Mouse (Mus musculus) CH12.LX (cell line): Measurements from ENCODE around the gene 6330403K07Rik. TPM values are rescaled to one million over a fixed set of nuclear protein-coding genes. Genes with fewer than 3 reads are reported as not detected.

Source experiments
- DNase-seq: peaks from one replicate; pipeline ENCODE4 v3.0.0-alpha.2; 2013; ENCODE audit errors: extremely low read depth
- H3K27ac ChIP-seq: 2 replicates; pipeline ENCODE4 v1.5.1; 2012; ENCODE audit warnings: low read depth, mild to moderate bottlenecking, control low read depth, moderate library complexity; ENCODE audit not compliant: insufficient read depth
- H3K27me3 ChIP-seq: replicated peaks from 2 replicates; pipeline ENCODE3; 2012; ENCODE audit warnings: inconsistent platforms
- H3K36me3 ChIP-seq, 2 experiments: replicated peaks in 1 of 2; 2 replicates each; pipeline versions ENCODE3 to v1.6.1; 2012; ENCODE audit warnings: inconsistent platforms in 1 of 2, low read length in 1 of 2, mild to moderate bottlenecking in 1 of 2, mixed read lengths in 1 of 2, moderate library complexity in 1 of 2; ENCODE audit not compliant: control insufficient read depth in 1 of 2, insufficient read depth in 1 of 2
- H3K4me1 ChIP-seq, 2 experiments: 2 replicates each; pipeline ENCODE4 v1.6.1; 2012; ENCODE audit warnings: inconsistent platforms in 1 of 2, moderate library complexity in 1 of 2; ENCODE audit not compliant: insufficient read depth in 2 of 2, control insufficient read depth in 1 of 2
- H3K4me2 ChIP-seq: 2 replicates; pipeline ENCODE4 v1.6.1; 2012; ENCODE audit warnings: low read depth, mild to moderate bottlenecking, control low read depth; ENCODE audit not compliant: poor library complexity, insufficient read depth, severe bottlenecking
- H3K4me3 ChIP-seq, 3 experiments: fragments of 150-350 bp in 1 of 3; sonication (generic) in 1 of 3; replicated peaks in 1 of 3; 2 replicates each; pipeline versions ENCODE3 to v1.5.1; 2011 to 2012; ENCODE audit warnings: low read depth in 2 of 3, low read length in 2 of 3, mild to moderate bottlenecking in 2 of 3, moderate library complexity in 2 of 3, control low read depth in 1 of 3, improper control_type of control experiment in 1 of 3, inconsistent platforms in 1 of 3, mixed read lengths in 1 of 3; ENCODE audit not compliant: poor library complexity in 1 of 3
- H3K79me2 ChIP-seq: replicated peaks from 2 replicates; pipeline ENCODE4 v1.6.1; 2012; ENCODE audit warnings: mild to moderate bottlenecking, moderate library complexity; ENCODE audit not compliant: control insufficient read depth, poor library complexity, insufficient read depth, severe bottlenecking; ENCODE audit errors: extremely low read depth
- H3K9ac ChIP-seq: 2 replicates; pipeline ENCODE4 v1.6.1; 2012; ENCODE audit warnings: low read depth, mild to moderate bottlenecking, control low read depth, moderate library complexity; ENCODE audit not compliant: insufficient read depth
- H3K9me3 ChIP-seq: replicated peaks from 2 replicates; pipeline ENCODE3; 2012; ENCODE audit warnings: low read length, inconsistent platforms, mixed read lengths
- BHLHE40 ChIP-seq: IDR thresholded peaks from 2 replicates; pipeline ENCODE4 v1.6.1; 2011; ENCODE audit warnings: mild to moderate bottlenecking, low read depth, low read length, improper control_type of control experiment
- CHD1 ChIP-seq: IDR thresholded peaks from 2 replicates; pipeline ENCODE4 v1.6.1; 2012; ENCODE audit warnings: low read depth, low read length, improper control_type of control experiment, inconsistent platforms
- CHD2 ChIP-seq: IDR thresholded peaks from 2 replicates; pipeline ENCODE4 v1.6.1; 2011; ENCODE audit warnings: low read length, improper control_type of control experiment
- CTCF ChIP-seq, 2 experiments: IDR thresholded peaks in 1 of 2; conservative IDR thresholded peaks in 1 of 2; 2 replicates each; pipeline ENCODE4 v1.5.1; 2011 to 2012; ENCODE audit warnings: low read depth in 2 of 2, low read length in 2 of 2, improper control_type of control experiment in 1 of 2, inconsistent platforms in 1 of 2, mild to moderate bottlenecking in 1 of 2, moderate library complexity in 1 of 2
- E2F4 ChIP-seq: IDR thresholded peaks from 2 replicates; pipeline ENCODE4 v1.6.1; 2011; ENCODE audit warnings: low read depth, low read length, improper control_type of control experiment; ENCODE audit not compliant: insufficient replicate concordance
- ELF1 ChIP-seq: IDR thresholded peaks from 2 replicates; pipeline ENCODE4 v1.6.1; 2014; ENCODE audit warnings: low read depth, mild to moderate bottlenecking, inconsistent platforms, low read length, improper control_type of control experiment
- EP300 ChIP-seq: IDR thresholded peaks from 2 replicates; pipeline ENCODE4 v1.6.1; 2011; ENCODE audit warnings: low read length, improper control_type of control experiment
- ETS1 ChIP-seq: conservative IDR thresholded peaks from 2 replicates; pipeline ENCODE4 v1.6.1; 2012; ENCODE audit warnings: low read depth, mild to moderate bottlenecking, inconsistent platforms, low read length, improper control_type of control experiment, moderate library complexity
- GABPA ChIP-seq: IDR thresholded peaks from 2 replicates; pipeline ENCODE4 v1.6.1; 2012; ENCODE audit warnings: low read depth, low read length, improper control_type of control experiment, inconsistent platforms; ENCODE audit not compliant: insufficient replicate concordance
- HCFC1 ChIP-seq: IDR thresholded peaks from 2 replicates; pipeline ENCODE4 v1.6.1; 2012; ENCODE audit warnings: low read depth, mild to moderate bottlenecking, inconsistent platforms, low read length, improper control_type of control experiment
- IRF4 ChIP-seq: IDR thresholded peaks from 2 replicates; pipeline ENCODE4 v1.6.1; 2014; ENCODE audit warnings: low read depth, mild to moderate bottlenecking, inconsistent platforms, low read length, improper control_type of control experiment
- JUN ChIP-seq: IDR thresholded peaks from 2 replicates; pipeline ENCODE4 v1.6.1; 2011; ENCODE audit warnings: low read depth, mild to moderate bottlenecking, low read length, improper control_type of control experiment, moderate library complexity; ENCODE audit not compliant: insufficient read depth
- JUND ChIP-seq: conservative IDR thresholded peaks from 2 replicates; pipeline ENCODE4 v1.6.1; 2011; ENCODE audit warnings: low read depth, low read length, improper control_type of control experiment
- KAT2A ChIP-seq: IDR thresholded peaks from 2 replicates; pipeline ENCODE4 v1.6.1; 2012; ENCODE audit warnings: low read length, improper control_type of control experiment, inconsistent platforms; ENCODE audit not compliant: insufficient replicate concordance
- MAFK ChIP-seq: IDR thresholded peaks from 2 replicates; pipeline ENCODE4 v1.6.1; 2011; ENCODE audit warnings: low read length, improper control_type of control experiment; ENCODE audit not compliant: insufficient replicate concordance
- MAX ChIP-seq: IDR thresholded peaks from 2 replicates; pipeline ENCODE4 v1.6.1; 2011; ENCODE audit warnings: low read length, improper control_type of control experiment
- MAZ ChIP-seq: IDR thresholded peaks from 2 replicates; pipeline ENCODE4 v1.6.1; 2012; ENCODE audit warnings: low read depth, mild to moderate bottlenecking, inconsistent platforms, low read length, improper control_type of control experiment, moderate library complexity
- MEF2A ChIP-seq: IDR thresholded peaks from 2 replicates; pipeline ENCODE4 v1.6.1; 2014; ENCODE audit warnings: low read depth, mild to moderate bottlenecking, inconsistent platforms, low read length, improper control_type of control experiment, borderline replicate concordance
- MXI1 ChIP-seq: IDR thresholded peaks from 2 replicates; pipeline ENCODE4 v1.6.1; 2011; ENCODE audit warnings: mild to moderate bottlenecking, low read depth, low read length, improper control_type of control experiment
- MYC ChIP-seq: IDR thresholded peaks from 2 replicates; pipeline ENCODE4 v1.6.1; 2011; ENCODE audit warnings: low read depth, mild to moderate bottlenecking, improper control_type of control experiment, low read length
- NELFE ChIP-seq: IDR thresholded peaks from 2 replicates; pipeline ENCODE4 v1.6.1; 2011; ENCODE audit warnings: low read depth, low read length, improper control_type of control experiment
- NRF1 ChIP-seq: IDR thresholded peaks from 2 replicates; pipeline ENCODE4 v1.6.1; 2014; ENCODE audit warnings: low read depth, mild to moderate bottlenecking, inconsistent platforms, low read length, improper control_type of control experiment, moderate library complexity
- PAX5 ChIP-seq: IDR thresholded peaks from 2 replicates; pipeline ENCODE4 v1.6.1; 2012; ENCODE audit warnings: low read length, inconsistent platforms, mixed read lengths
- POLR2A ChIP-seq: IDR thresholded peaks from 2 replicates; pipeline ENCODE4 v1.6.1; 2011; ENCODE audit warnings: low read depth, mild to moderate bottlenecking, improper control_type of control experiment, low read length
- POLR2AphosphoS2 ChIP-seq: IDR thresholded peaks from 2 replicates; pipeline ENCODE4 v1.6.1; 2011; ENCODE audit warnings: low read depth, low read length, improper control_type of control experiment
- RAD21 ChIP-seq: IDR thresholded peaks from 2 replicates; pipeline ENCODE4 v1.6.1; 2011; ENCODE audit warnings: low read depth, mild to moderate bottlenecking, low read length, improper control_type of control experiment, moderate library complexity
- RCOR1 ChIP-seq: conservative IDR thresholded peaks from 2 replicates; pipeline ENCODE4 v1.6.1; 2012; ENCODE audit warnings: low read depth, mild to moderate bottlenecking, inconsistent platforms, low read length, improper control_type of control experiment
- SIN3A ChIP-seq: IDR thresholded peaks from 2 replicates; pipeline ENCODE4 v1.6.1; 2012; ENCODE audit warnings: low read length, improper control_type of control experiment, inconsistent platforms
- SMC3 ChIP-seq: IDR thresholded peaks from 2 replicates; pipeline ENCODE4 v1.6.1; 2011; ENCODE audit warnings: low read depth, low read length, improper control_type of control experiment
- TBP ChIP-seq: conservative IDR thresholded peaks from 2 replicates; pipeline ENCODE4 v1.6.1; 2011; ENCODE audit warnings: low read depth, low read length, improper control_type of control experiment
- TCF12 ChIP-seq: IDR thresholded peaks from 2 replicates; pipeline ENCODE4 v1.6.1; 2014; ENCODE audit warnings: low read depth, mild to moderate bottlenecking, inconsistent platforms, low read length, improper control_type of control experiment
- UBTF ChIP-seq: IDR thresholded peaks from 2 replicates; pipeline ENCODE4 v1.6.1; 2012; ENCODE audit warnings: low read depth, mild to moderate bottlenecking, inconsistent platforms, low read length, improper control_type of control experiment, moderate library complexity
- USF1 ChIP-seq: IDR thresholded peaks from 2 replicates; pipeline ENCODE4 v1.6.1; 2014; ENCODE audit warnings: low read depth, mild to moderate bottlenecking, inconsistent platforms, low read length, improper control_type of control experiment
- USF2 ChIP-seq: conservative IDR thresholded peaks from 2 replicates; pipeline ENCODE4 v1.6.1; 2011; ENCODE audit warnings: low read depth, low read length, improper control_type of control experiment
- ZC3H11A ChIP-seq: IDR thresholded peaks from 2 replicates; pipeline ENCODE4 v1.6.1; 2012; ENCODE audit warnings: low read depth, mild to moderate bottlenecking, inconsistent platforms, low read length, improper control_type of control experiment
- ZKSCAN1 ChIP-seq: IDR thresholded peaks from 2 replicates; pipeline ENCODE4 v1.6.1; 2012; ENCODE audit warnings: low read depth, inconsistent platforms, low read length, improper control_type of control experiment, borderline replicate concordance
- ZMIZ1 ChIP-seq: IDR thresholded peaks from 2 replicates; pipeline ENCODE4 v1.6.1; 2012; ENCODE audit warnings: low read depth, mild to moderate bottlenecking, inconsistent platforms, low read length, improper control_type of control experiment
- ZNF384 ChIP-seq: IDR thresholded peaks from 2 replicates; pipeline ENCODE4 v1.6.1; 2012; ENCODE audit warnings: low read depth, low read length, improper control_type of control experiment, inconsistent platforms
- dilution Hi-C: fragments of 300-500 bp; cut with MboI; formaldehyde crosslinking; loops from 2 replicates; pipeline ENCODE4 v1.14.3; 2020; ENCODE audit warnings: low sequenced_read_pairs; ENCODE audit not compliant: extremely low pct_unique_long_range_greater_than_20kb, extremely low pct_ligation_motif_present
- in situ Hi-C: fragments of 300-500 bp; cut with MboI; formaldehyde crosslinking; loops from 3 replicates; pipeline ENCODE4 v1.14.3; 2019; ENCODE audit warnings: low sequenced_read_pairs, low pct_ligation_motif_present, low pct_unique_long_range_greater_than_20kb, mixed read lengths
- polyA plus RNA-seq: library from polyadenylated mRNA; unstranded; fragments of >175 nt; gene quantifications from 2 replicates; pipeline ENCODE4 v1.2.1, GENCODE M21; 2012; ENCODE audit warnings: low read depth; ENCODE audit not compliant: insufficient read length
- total RNA-seq, 2 experiments: library from RNA; depleted of rRNA; stranded (reverse); fragments of 300-350 nt in 1 of 2; fragments of >200 nt in 1 of 2; gene quantifications; 2 replicates each; pipeline ENCODE4 v1.2.3; 2012 to 2014

Gene 6330403K07Rik
- total and polyA plus RNA-seq, 3 experiments: 0.20 TPM; not detected in 2

DNA sequence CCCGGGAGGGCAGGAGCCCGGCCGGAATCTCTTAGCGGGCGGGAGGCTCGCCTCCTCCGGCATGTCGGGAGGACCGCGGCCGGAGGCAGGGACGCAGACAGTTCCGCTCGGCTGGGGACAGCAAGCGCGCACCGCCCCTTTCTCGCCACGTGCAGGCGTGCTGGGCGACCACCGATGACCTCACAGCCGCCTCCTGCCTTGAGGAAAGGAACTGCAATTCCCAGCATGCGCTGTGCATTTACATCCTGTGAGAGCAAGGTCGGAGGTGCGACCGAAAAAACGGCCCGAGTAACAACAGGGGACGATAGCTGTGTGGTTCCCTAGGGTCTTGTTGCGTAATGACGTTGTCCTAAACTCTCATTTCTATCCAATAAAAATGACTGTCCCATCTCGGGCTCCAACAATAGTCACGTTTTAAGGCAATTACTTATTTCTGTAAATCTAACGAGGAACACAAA, 29.0 kb downstream of the 6330403K07Rik start, which contains the start of gene Dhx33:
Gene Dhx33, minus strand, starts transcription at position 122 of the 458 bp plus-strand sequence.
- peaks cover 34% of the 10 kb centered on the region for H3K79me2 ChIP-seq
- no peaks in the 10 kb centered on the region for H3K9me3 ChIP-seq
- H3K4me3 ChIP-seq: peak within 1 kb of the TSS; percentile 71 to 78 (median 74)
- H3K9ac ChIP-seq: peak within 1 kb of the TSS; percentile 66
- H3K27ac ChIP-seq: no peak within 1 kb of the TSS
- dilution Hi-C loops (no loop called here), in situ Hi-C loops (no loop called here)
- H3K4me1 ChIP-seq: peaks cover 7 to 33% of the 10 kb centered on the region in 2 experiments
- H3K36me3 ChIP-seq: peaks cover 23 to 58% of the 10 kb centered on the region in 2 experiments
- H3K4me2 ChIP-seq: peak within 1 kb of the TSS; percentile 98
- TF ChIP-seq UBTF: peak; percentile 46; the same call in 1 of the 2 replicates
- TF ChIP-seq KAT2A: peak; percentile 100
- TF ChIP-seq ZKSCAN1: no peak
- no peak for TF ChIP-seq PAX5
- peak; percentile 78 for TF ChIP-seq ETS1
- TF ChIP-seq POLR2AphosphoS2: peak; percentile 91
- TF ChIP-seq TCF12: peak; percentile 95
- TF ChIP-seq ZNF384: peak; percentile 54
- peak; percentile 67 for TF ChIP-seq NRF1
- TF ChIP-seq MAFK: peak; percentile 46; the same call in 1 of the 2 replicates
- peak; percentile 98 for TF ChIP-seq CHD2
- peak; percentile 56 for TF ChIP-seq USF2
- peak; percentile 93 for TF ChIP-seq IRF4
- TF ChIP-seq JUND: peak; percentile 89
- peak; percentile 94 for TF ChIP-seq MEF2A
- TF ChIP-seq RAD21: no peak
- peak; percentile 98 for TF ChIP-seq HCFC1
- peak; percentile 98 for TF ChIP-seq MYC
- peak; percentile 83; the same call in 1 of the 2 replicates for TF ChIP-seq E2F4
- TF ChIP-seq ZMIZ1: peak; percentile 88
- peak; percentile 93 for TF ChIP-seq TBP
- TF ChIP-seq ELF1: peak; percentile 90
- no peak; the same call in 1 of the 2 replicates for TF ChIP-seq CHD1
- TF ChIP-seq POLR2A: peak; percentile 80
- no peak for TF ChIP-seq ZC3H11A
- peak; percentile 100 for TF ChIP-seq MXI1
- TF ChIP-seq CTCF (conservative IDR thresholded peaks at IDR 0.05 in 1 of 2, IDR thresholded peaks at IDR 0.05 in 1 of 2; ENCODE audit: low read depth in 2 of 2, low read length in 2 of 2): no peak
- TF ChIP-seq EP300: peak; percentile 27; the same call in 1 of the 2 replicates
- peak; percentile 100 for TF ChIP-seq SIN3A
- peak; percentile 99 for TF ChIP-seq BHLHE40
- peak; percentile 99 for TF ChIP-seq MAX
- TF ChIP-seq JUN: peak; percentile 81
- peak; percentile 85 for TF ChIP-seq USF1
- peak; percentile 98; the same call in 1 of the 2 replicates for TF ChIP-seq GABPA
- peak; percentile 93 for TF ChIP-seq RCOR1
- no peak for TF ChIP-seq SMC3
- peak; percentile 89 for TF ChIP-seq MAZ
- peak; percentile 89 for TF ChIP-seq NELFE
- peak; percentile 100 for DNase-seq
- no peaks in the 10 kb centered on the region for H3K27me3 ChIP-seq
